Mouse (Mus musculus): ENCODE measurements at regions not wholly inside any gene's neighbourhood (a gene's known extent, or its start where the extent isn't known, plus 50 kb on each side); places are given as distances from the start of the nearest gene placed in this dataset.

GRCm38 (mm10) chr3:131887670-131888069 lies 197.4 kb upstream of the Dkk2 start:
- TF ChIP-seq CTCF (IDR thresholded peaks at IDR 0.05; ENCODE audit: extremely low read depth, insufficient read length, insufficient replicate concordance, low read depth, low read length) (no peak), POLR2A (IDR thresholded peaks at IDR 0.05; ENCODE audit: low read depth, low read length) (no peak)
